Mouse (Mus musculus): ENCODE measurements at regions not wholly inside any gene's neighbourhood (a gene's known extent, or its start where the extent isn't known, plus 50 kb on each side); places are given as distances from the start of the nearest gene placed in this dataset.
"Not testable (repeated sequence)": the region's sequence is repeated elsewhere in the genome, so short reads cannot be mapped to it uniquely, and the experiment has no call there.

DNA sequence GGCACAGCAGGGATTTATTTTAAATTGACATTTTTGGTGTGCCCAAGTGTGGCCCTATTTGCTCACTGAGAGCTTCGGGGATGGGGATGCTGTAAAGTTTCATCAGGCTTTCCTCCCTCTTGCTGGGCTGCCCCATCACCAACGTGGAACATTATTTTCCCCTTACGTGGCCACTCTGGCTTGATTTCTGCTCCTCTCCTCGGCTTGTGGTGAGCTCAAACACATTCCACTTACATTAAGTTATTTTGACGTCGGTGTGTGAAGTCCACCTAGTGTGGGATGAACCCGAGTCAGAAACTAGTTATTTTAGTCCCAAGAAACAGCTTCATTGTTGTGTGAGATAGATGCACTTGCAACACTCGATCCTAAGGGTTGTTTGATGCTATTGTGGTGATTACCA lies 168.9 kb upstream of the Rhobtb1 start:
- Histone ChIP-seq H3K9me3 (replicated peaks) (peaks cover 48% of the 10 kb centered on the region), H3K4me3 (ENCODE audit: low read depth, low read length) (no peak overlapping the region), H3K36me3 (replicated peaks) (no peaks in the 10 kb centered on the region), H3K27me3 (ENCODE audit: insufficient read depth, low read length) (no peaks in the 10 kb centered on the region), H3K4me1 (ENCODE audit: insufficient read depth, low read depth, low read length) (no peaks in the 10 kb centered on the region)
- DNase-seq (ENCODE audit: low spot score), result no peak
- no peak for TF ChIP-seq CTCF (IDR thresholded peaks at IDR 0.05; ENCODE audit: low read depth, low read length)
- no peak for TF ChIP-seq TAL1 (conservative IDR thresholded peaks at IDR 0.05; ENCODE audit: low read depth, low read length)
- no peak for TF ChIP-seq GATA1 (IDR thresholded peaks at IDR 0.05; ENCODE audit: borderline replicate concordance, low read length)
- no peak for TF ChIP-seq GATA2 (IDR thresholded peaks at IDR 0.05; ENCODE audit: borderline replicate concordance, low read depth, low read length)
- TF ChIP-seq POLR2AphosphoS5 (IDR thresholded peaks at IDR 0.05; ENCODE audit: insufficient replicate concordance, low read depth, low read length), result no peak
- no peak for ATAC-seq (ENCODE audit: extremely low read depth, insufficient number of reproducible peaks, low FRiP score, poor library complexity, severe bottlenecking)

DNA sequence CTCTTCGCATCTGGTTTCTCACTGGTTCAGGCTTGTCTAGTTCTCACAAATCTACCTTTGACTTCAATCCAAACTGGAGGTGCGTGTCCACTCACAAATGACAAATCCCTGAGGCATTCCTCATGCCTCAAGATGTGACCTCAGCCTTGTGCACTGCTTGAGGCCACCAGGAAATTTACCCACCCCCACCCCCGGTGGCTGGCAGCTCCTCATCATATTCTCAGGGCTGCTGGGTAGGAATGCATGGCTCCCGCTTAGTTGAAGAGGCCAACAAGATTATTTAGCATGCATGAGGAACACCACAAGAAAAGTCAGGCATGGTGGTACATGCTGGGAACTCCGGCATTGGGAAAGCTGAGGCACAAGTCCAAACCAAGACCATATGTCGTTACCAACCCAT lies 160.7 kb upstream of the Rhobtb1 start:
- Histone ChIP-seq H3K4me3 (ENCODE audit: low read depth, low read length) (no peak overlapping the region), H3K27me3 (ENCODE audit: insufficient read depth, low read length) (no peaks in the 10 kb centered on the region), H3K36me3 (replicated peaks) (no peaks in the 10 kb centered on the region), H3K9me3 (replicated peaks) (peaks cover 62% of the 10 kb centered on the region), H3K4me1 (ENCODE audit: insufficient read depth, low read depth, low read length) (no peaks in the 10 kb centered on the region)
- no peak for ATAC-seq (ENCODE audit: extremely low read depth, insufficient number of reproducible peaks, low FRiP score, poor library complexity, severe bottlenecking)
- TF ChIP-seq CTCF (IDR thresholded peaks at IDR 0.05; ENCODE audit: low read depth, low read length) (no peak), POLR2AphosphoS5 (IDR thresholded peaks at IDR 0.05; ENCODE audit: insufficient replicate concordance, low read depth, low read length) (no peak), TAL1 (conservative IDR thresholded peaks at IDR 0.05; ENCODE audit: low read depth, low read length) (no peak), GATA1 (IDR thresholded peaks at IDR 0.05; ENCODE audit: borderline replicate concordance, low read length) (no peak), GATA2 (IDR thresholded peaks at IDR 0.05; ENCODE audit: borderline replicate concordance, low read depth, low read length) (no peak)
- no peak for DNase-seq (ENCODE audit: low spot score)

DNA sequence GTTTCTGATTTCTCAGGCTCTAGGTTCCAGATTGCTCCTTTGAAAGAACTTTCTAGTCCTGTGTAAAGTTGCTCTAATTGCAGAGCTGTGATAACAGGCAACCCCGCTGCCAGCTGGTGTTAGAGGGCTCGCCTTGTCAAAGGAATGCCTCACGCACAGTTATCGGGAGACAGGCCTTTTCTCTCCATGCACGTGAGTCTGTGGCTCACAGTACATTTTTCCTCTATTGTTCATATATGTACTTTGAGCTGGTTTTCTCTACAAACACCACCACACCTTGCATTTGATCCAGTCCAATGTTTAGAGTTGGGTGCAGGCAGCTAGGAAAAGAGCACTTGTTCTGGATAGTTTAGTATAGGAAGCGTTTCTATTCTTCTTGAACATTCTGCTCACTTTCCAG lies 151.6 kb upstream of the Rhobtb1 start:
- ATAC-seq (ENCODE audit: extremely low read depth, insufficient number of reproducible peaks, low FRiP score, poor library complexity, severe bottlenecking) (no peak), DNase-seq (ENCODE audit: low spot score) (no peak)
- no peak overlapping the region for H3K4me3 ChIP-seq (ENCODE audit: low read depth, low read length)
- H3K4me1 ChIP-seq (ENCODE audit: insufficient read depth, low read depth, low read length), result no peaks in the 10 kb centered on the region
- TF ChIP-seq POLR2AphosphoS5 (IDR thresholded peaks at IDR 0.05; ENCODE audit: insufficient replicate concordance, low read depth, low read length), result no peak
- no peaks in the 10 kb centered on the region for H3K36me3 ChIP-seq (replicated peaks)
- H3K27me3 ChIP-seq (ENCODE audit: insufficient read depth, low read length), result no peaks in the 10 kb centered on the region
- H3K9me3 ChIP-seq (replicated peaks), result peaks cover 60% of the 10 kb centered on the region

DNA sequence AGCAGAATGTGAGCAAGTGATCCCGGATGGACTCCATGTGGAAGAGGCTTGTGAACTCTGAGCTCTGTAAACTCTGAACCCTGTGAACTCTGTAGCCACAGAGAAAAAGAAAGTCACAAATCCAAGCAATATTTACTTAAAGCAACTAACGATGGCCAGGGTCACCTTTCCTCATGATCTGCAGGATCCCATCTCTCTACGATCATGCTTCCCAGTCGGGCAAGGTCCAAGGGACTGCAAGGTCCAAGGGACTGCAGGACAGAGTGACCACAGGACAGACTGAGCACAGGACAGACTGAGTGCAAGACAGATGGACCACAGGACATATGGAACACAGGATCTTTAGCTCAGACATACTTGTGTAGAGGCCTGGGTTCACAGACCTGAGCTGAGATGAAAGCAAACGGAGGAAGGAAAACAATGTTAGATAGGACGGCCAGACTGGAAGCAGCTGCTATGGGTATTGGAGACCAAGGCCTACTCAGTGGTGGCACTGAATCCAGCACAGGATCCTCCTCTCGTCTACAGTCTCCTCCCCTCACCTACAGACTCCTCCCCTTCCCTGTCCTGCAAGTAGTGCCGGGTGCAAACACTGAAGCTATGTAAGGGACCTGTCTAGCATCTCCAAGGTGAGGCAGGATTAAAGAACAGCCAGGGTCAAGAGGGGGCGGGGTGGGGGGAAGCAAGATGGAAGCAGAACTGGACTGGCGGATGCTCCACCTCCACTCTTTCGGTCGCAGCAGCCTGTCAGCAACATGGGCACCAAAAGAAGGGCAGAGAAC lies 149.4 kb upstream of the Rhobtb1 start:
- ATAC-seq (ENCODE audit: extremely low read depth, insufficient number of reproducible peaks, low FRiP score, poor library complexity, severe bottlenecking) (no peak), DNase-seq (ENCODE audit: low spot score) (no peak)
- Histone ChIP-seq H3K27me3 (ENCODE audit: insufficient read depth, low read length) (no peaks in the 10 kb centered on the region), H3K4me1 (ENCODE audit: insufficient read depth, low read depth, low read length) (no peaks in the 10 kb centered on the region), H3K36me3 (replicated peaks) (no peaks in the 10 kb centered on the region), H3K9me3 (replicated peaks) (peaks cover 55% of the 10 kb centered on the region), H3K4me3 (ENCODE audit: low read depth, low read length) (no peak overlapping the region)
- TF ChIP-seq GATA1 (IDR thresholded peaks at IDR 0.05; ENCODE audit: borderline replicate concordance, low read length) (no peak), POLR2AphosphoS5 (IDR thresholded peaks at IDR 0.05; ENCODE audit: insufficient replicate concordance, low read depth, low read length) (no peak), CTCF (IDR thresholded peaks at IDR 0.05; ENCODE audit: low read depth, low read length) (no peak), TAL1 (conservative IDR thresholded peaks at IDR 0.05; ENCODE audit: low read depth, low read length) (no peak), GATA2 (IDR thresholded peaks at IDR 0.05; ENCODE audit: borderline replicate concordance, low read depth, low read length) (no peak)

DNA sequence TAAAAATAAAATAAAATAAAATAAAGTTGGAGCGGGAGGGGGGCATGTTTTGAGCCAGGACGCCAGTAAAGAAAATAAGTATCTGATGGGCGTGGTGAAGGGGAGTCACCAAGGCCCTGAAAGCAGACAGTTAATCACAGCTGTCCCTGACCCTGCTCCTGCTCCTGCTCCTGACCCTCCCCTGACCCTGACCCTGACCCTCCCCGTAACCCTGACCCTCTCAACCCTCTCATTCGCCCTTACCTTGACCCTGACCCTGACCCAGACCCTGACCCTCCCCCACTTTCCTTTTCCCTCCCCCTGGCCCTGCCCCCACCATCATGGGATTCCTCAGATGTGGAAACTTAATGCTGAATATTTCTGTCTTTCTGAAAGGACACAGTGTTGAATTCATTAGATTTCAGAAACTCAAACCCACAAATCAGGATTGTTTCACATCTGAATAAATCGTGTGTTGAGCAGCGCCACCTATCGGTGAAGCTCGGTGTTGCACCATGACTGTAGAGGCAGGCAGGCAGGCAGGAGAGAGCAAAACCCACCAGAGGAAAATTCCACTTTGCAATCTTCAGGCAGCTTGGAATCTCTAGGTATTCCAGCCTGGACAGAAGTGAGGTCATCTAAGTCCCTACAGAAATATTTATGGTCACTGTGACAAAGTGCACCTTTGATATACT lies 145.9 kb upstream of the Rhobtb1 start:
- no peak overlapping the region for H3K4me3 ChIP-seq (ENCODE audit: low read depth, low read length)
- no peaks in the 10 kb centered on the region for H3K4me1 ChIP-seq (ENCODE audit: insufficient read depth, low read depth, low read length)
- TF ChIP-seq TAL1 (conservative IDR thresholded peaks at IDR 0.05; ENCODE audit: low read depth, low read length) (no peak), GATA1 (IDR thresholded peaks at IDR 0.05; ENCODE audit: borderline replicate concordance, low read length) (no peak), GATA2 (IDR thresholded peaks at IDR 0.05; ENCODE audit: borderline replicate concordance, low read depth, low read length) (no peak)
- DNase-seq (ENCODE audit: low spot score), result no peak
- no peak for ATAC-seq (ENCODE audit: extremely low read depth, insufficient number of reproducible peaks, low FRiP score, poor library complexity, severe bottlenecking)
- H3K27me3 ChIP-seq (ENCODE audit: insufficient read depth, low read length), result no peaks in the 10 kb centered on the region
- no peaks in the 10 kb centered on the region for H3K36me3 ChIP-seq (replicated peaks)
- H3K9me3 ChIP-seq (replicated peaks), result peaks cover 57% of the 10 kb centered on the region

DNA sequence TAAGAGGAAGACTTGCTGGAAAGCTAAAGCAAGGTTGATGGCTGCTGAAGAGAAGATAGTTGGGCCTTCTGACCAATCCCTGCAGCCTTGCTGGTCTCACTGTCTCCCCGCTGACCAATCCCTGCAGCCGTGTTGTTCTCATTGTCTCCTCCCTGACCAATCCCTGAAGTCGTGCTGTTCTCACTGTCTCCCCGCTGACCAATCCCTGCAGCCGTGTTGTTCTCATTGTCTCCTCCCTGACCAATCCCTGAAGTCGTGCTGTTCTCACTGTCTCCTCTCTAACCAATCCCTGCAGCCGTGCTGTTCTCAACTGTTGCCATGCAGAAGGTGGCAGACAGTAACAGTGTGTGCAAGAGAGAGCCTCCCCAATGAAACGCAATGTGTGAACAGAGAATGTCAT lies 142.6 kb upstream of the Rhobtb1 start:
- not testable (repeated sequence) for ATAC-seq (ENCODE audit: extremely low read depth, insufficient number of reproducible peaks, low FRiP score, poor library complexity, severe bottlenecking); H3K4me1 ChIP-seq (ENCODE audit: insufficient read depth, low read depth, low read length)

More for the DNA sequence above, 142.6 kb upstream of the Rhobtb1 start:
- peaks cover 49% of the 10 kb centered on the region for H3K9me3 ChIP-seq (replicated peaks)
- H3K36me3 ChIP-seq (replicated peaks); DNase-seq (ENCODE audit: low spot score); H3K27me3 ChIP-seq (ENCODE audit: insufficient read depth, low read length); H3K4me3 ChIP-seq (ENCODE audit: low read depth, low read length): not testable (repeated sequence)

Data from G1E (cell line).